Mouse (Mus musculus) T-helper 1 cell (primary cell): Measurements from ENCODE around the gene Trpv4.

ENCODE experiments used
- in situ Hi-C: fragments of 300-600 bp; cut with MboI, MseI; formaldehyde crosslinking; loops from one replicate; pipeline ENCODE4 v1.15.1; 2025; ENCODE audit warnings: high pct_unique_total_duplicates

Trpv4 gene

DNA sequence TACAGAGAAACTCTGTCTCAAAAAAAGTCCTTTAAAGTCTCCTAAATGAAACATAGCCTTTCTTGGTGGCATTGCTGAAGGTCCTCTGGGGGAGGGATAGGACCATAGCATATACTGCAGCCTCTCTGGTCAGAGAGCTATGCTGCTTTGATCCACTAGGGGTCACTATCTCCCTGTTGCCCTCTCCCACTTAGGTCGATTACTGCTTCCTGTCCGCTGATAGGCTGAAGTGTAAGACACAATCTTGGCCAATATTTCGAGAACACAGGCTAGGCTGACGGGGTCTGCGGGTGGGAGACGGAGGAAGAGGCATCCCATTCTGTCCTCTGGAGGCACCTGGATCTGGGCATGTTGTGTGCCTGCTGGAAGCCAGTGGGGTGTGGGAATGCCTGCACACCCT, 37.9 kb downstream of the Trpv4 start:
- in situ Hi-C loops = no loop called here

DNA sequence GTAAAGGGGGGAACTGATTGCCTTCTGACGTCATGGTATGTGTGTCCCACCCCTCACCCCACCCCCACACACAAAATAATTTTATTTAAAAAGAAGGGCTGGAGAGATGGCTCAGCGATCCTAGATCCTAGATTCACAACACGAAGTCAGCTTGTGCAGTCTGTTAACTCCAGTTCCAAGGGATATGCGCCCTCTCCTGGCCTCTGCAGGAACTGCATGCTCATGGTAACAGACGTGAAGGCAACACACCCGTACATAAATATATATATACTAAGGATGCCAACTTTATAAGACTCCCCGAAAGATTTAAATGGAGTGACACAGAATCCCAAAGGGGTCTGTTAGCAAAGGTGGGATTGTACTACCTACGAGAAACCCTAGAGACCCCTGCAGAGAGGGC, 39.4 kb downstream of the Trpv4 start:
- in situ Hi-C loops = no loop called here

GRCm38 (mm10) chr5:114617809-114618208, 40.4 kb downstream of the Trpv4 start:
- in situ Hi-C loops = no loop called here

DNA sequence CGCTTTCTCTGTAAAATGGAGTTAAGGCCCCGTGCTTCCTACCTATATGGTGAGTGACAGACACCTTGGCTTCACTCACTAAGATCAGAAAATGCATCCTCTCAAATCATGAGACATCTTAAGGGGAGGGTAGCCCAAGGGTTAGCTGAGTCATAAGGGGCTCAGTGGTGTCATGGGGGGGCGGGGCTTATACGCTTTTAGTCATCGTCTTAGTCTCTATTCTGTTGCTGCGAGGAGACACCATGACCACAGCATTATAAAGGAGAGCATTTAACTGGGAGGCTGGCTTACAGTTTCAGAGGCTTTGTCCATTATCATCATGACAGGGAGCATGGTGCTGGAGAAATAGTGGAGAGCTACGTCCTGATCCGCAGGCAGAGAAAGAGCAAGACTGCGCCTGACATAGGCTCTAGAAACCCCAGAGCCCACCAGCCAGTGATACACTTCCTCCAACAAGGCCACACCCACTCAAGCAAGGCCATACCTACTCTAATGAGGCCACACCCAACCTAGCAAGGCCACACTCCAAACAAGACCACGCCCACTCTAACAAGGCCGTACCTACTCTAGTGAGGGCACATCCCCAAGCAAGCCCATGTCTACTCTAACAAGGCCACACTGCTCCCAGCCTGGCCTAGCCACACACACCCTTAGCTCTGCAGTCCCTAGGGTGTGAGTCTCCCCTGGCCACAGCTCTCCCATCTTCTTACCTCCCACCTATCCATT, 41.7 kb downstream of the Trpv4 start:
- in situ Hi-C loops = no loop called here

GRCm38 (mm10) chr5:114614863-114615262, 43.4 kb downstream of the Trpv4 start:
- in situ Hi-C loops = no loop called here

DNA sequence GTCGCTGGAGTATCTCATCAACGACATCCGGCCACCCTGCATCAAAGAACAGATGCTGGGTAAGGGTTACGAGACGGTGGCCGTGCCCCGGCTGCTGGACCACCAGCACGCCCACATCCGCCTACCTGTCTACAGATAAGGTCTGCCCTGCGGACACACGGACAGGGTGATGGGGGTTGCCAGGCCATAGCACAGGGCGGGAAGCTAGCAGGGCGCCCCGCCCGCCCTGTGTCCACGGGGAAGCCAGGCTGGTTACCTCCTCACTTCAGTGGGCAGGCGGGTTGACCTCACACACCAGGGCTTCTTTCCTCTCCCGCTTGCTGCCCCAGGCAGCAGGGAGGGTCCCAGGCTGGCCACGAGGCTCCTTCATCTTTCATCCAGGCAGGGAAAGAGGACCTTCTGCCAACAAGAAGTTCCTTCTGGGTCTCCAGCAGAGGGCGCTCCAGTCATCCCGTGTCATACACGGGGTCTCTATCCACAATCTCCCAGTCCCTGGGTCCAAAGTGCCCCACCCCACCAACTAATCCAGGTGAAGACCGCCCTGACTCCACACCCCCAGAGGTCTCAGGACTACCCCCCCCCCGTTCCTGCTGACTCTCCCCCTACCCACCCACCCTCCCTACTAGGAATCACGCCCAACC, 46.1 kb downstream of the Trpv4 start:
- in situ Hi-C loops = no loop called here

GRCm38 (mm10) chr5:114611256-114611655, 47.0 kb downstream of the Trpv4 start:
- in situ Hi-C loops = no loop called here

GRCm38 (mm10) chr5:114608516-114608915, 49.7 kb downstream of the Trpv4 start:
- in situ Hi-C loops = no loop called here

DNA sequence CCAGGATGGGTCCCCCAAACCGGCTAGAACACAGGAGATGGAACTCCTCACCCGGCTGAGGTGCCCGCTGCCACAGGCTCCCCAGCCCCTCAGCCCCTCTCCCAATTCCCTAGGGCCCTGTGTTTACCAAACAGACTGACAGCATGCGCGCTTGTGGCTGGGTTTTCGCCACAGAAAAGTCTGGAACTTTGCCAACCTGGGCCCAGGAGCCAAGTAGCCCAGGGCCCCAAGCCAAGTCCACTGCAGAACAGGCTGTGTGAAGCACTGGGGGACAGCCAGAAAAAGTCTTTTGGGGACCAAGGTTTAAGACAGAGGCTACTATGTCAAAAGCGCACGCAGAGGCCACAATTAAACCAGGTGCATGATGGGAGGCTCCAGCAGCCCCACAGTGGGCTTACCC, 50.6 kb downstream of the Trpv4 start:
- in situ Hi-C loops = no loop called here

DNA sequence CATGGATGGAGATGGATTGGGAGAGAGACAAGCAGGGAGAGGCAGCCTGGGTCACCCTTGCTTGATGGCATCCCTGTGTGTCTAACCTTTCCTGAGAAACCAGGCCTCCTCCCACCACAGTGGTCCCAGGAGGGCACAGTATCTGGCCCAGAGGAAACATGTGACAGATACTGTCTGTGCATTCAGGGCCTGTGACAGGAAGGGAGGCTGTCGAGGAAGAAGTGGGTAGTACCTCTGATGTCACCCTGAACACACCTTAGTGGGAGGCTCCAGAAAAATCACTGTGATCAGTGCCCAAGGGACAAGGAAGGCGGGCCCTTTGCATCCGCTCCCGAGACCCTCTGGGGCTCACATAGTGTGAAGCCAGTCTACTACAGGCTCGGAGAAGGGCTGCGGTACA, 52.2 kb downstream of the Trpv4 start:
- in situ Hi-C loops = no loop called here

DNA sequence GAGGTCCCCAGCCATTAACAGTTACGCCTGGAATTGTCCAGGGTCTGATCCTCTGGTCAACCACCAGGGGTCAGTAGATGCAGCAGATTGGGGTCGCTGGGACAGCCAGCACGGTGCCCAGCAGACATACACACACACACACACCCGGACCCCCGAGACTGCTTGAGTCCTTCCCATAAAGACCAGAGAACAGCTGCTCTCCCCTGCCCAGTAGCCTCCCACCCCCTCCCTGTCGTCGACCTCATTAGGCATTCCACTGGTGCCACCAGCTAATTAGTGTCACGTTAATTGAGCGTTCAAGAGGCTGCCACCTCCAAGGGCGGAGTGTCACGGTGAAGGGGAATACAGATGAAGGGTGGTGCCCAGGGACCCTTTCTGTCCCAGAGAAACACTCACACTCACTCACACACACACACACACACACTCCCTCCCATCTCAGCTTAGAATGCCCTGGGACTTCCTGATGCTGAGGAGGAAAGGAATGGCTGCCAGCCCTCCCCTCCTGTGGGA, 53.4 kb downstream of the Trpv4 start:
- in situ Hi-C loops = no loop called here

- in situ Hi-C loops = no loop called here
These were observed 54.2 kb downstream of the Trpv4 start for GRCm38 (mm10) chr5:114603975-114604374.

DNA sequence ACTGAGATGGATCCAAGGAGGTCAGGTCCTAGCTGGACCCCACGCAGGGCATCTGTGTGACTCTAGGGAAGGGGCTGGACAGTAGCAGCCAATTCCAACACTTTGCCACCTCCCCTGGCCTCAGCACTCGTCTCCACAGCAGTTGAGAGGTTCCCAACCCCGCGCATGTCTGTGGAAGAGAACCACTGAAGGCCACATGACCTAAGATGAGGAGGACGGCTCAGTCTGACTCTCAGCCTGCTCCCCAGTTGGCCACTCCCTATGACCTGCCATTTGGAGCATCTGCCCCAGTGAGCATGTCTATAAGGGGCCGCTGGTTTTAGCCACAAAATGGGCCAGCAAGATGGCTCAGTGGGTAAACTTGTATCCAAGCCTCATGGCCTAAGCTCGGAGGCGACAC, 56.2 kb downstream of the Trpv4 start:
- in situ Hi-C loops = no loop called here

GRCm38 (mm10) chr5:114597652-114598051, 60.6 kb downstream of the Trpv4 start:
- in situ Hi-C loops = no loop called here

- in situ Hi-C loops = no loop called here
These were observed 61.0 kb downstream of the Trpv4 start for GRCm38 (mm10) chr5:114597222-114597621.

DNA sequence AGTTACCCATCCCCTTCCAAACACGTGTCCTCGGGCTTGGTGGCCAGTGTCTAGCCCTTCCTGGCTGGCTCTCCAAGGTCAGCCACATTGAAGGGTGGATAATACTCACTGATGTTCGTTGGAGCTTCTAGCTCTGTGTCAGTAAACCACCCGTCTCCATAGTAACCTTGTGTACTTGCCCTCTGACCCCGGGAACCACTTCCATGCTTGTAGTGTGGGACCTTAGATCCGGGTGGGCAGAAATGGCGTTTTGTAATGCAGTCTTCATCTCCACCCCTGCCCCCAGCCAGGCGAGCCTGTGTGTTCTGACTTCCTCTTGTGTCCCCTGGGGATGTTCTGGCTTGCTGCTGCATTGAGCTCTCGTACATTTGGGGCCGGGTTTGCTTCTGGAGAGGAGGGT, 61.6 kb downstream of the Trpv4 start:
- in situ Hi-C loops = no loop called here

GRCm38 (mm10) chr5:114594741-114595241, 63.4 kb downstream of the Trpv4 start:
- in situ Hi-C loops = no loop called here

- in situ Hi-C loops = no loop called here
These were observed 64.3 kb downstream of the Trpv4 start for GRCm38 (mm10) chr5:114593949-114594348.

DNA sequence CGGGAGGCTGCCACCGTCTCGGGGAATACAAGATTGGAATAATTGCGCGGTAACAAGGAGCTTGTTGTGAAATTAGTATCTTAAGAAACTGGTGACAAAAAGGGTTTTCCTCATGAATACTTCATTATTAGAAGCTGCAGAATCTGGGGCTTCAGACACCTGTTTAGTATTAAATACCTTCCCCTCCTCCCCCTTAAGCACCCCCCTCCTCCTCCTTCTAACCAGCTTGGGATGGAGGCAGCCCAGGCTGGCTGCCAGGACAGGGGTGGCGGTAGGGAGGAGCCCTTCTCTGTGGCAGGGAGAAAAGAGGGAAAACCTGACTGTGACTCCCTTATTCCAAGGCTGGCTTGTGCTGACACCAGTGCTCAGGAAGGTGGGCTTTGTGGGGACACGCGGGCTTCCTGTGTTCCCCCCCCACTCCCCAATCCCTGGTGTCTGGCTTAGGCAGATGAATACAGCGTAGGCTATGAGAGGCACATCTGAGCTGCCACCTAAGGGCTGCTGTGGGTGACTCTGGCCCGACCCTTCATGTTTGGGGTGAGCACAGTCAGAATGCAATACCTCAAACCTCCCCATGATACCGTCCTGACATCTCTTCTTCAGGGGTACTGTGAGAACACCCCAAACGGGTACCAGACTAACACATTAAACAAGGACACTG, 64.9 kb downstream of the Trpv4 start:
- in situ Hi-C loops = no loop called here

GRCm38 (mm10) chr5:114592463-114593160, 65.6 kb downstream of the Trpv4 start:
- in situ Hi-C loops = no loop called here

DNA sequence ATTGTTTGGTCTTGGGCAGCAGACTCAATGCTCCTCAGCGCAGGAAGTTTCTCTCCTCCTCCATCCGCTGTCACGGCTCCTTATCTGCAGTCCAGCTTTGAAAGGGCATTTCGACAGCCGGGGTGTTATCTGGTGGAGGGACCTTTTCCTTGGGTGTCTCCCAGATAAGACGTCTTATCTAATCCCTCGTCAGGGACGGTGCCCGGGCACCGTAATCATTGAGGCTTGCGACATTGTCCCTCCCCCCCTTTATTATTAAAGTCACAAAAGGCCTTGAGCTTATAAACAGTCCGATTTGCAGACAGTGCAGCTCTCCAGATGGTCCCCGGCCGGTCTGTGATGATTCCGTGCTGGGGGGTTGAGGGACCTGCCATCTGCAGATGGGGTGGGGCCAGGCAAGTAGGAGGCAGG, 67.1 kb downstream of the Trpv4 start:
- in situ Hi-C loops = no loop called here
